Mouse (Mus musculus): Measurements from ENCODE around the gene Tle4. TPM values are rescaled to one million over a fixed set of nuclear protein-coding genes. Genes with fewer than 3 reads are reported as not detected.

The Tle4 gene
- polyA plus RNA-seq, 1 experiment from 2014 or later = 2.9 TPM

- no peaks in the 10 kb centered on the region for H3K27me3 ChIP-seq
- DNase-seq (ENCODE audit: low read depth, low spot score) (no peak), ATAC-seq (no peak)
- ChIA-PET POLR2A (no interaction called here), CTCF (no interaction called here)
- in situ Hi-C loops (cut with MboI; ENCODE audit: low pct_unique_long_range_greater_than_20kb) = no loop called here
- TF ChIP-seq CTCF (IDR thresholded peaks at IDR 0.05) = no peak
Measured at GRCm38 (mm10) chr19:14466020-14466419, 131.8 kb downstream of the Tle4 start.

- ChIA-PET CTCF (no interaction called here), POLR2A (no interaction called here)
- no peaks in the 10 kb centered on the region for H3K27me3 ChIP-seq
- TF ChIP-seq CTCF (IDR thresholded peaks at IDR 0.05) = no peak
- DNase-seq (ENCODE audit: low read depth, low spot score) (no peak), ATAC-seq (no peak)
- in situ Hi-C loops (cut with MboI; ENCODE audit: low pct_unique_long_range_greater_than_20kb) = no loop called here
Measured at GRCm38 (mm10) chr19:14463281-14464079, 134.4 kb downstream of the Tle4 start.

GRCm38 (mm10) chr19:14453486-14453885 lies 144.4 kb downstream of the Tle4 start:
- DNase-seq (ENCODE audit: low read depth, low spot score) = no peak
- ChIA-PET POLR2A (no interaction called here), CTCF (no interaction called here)
- TF ChIP-seq CTCF (IDR thresholded peaks at IDR 0.05) = no peak
- no peak for ATAC-seq
- in situ Hi-C loops (cut with MboI; ENCODE audit: low pct_unique_long_range_greater_than_20kb) = no loop called here
- H3K27me3 ChIP-seq = no peaks in the 10 kb centered on the region

- POLR2A ChIA-PET = no interaction called here
- no peak for DNase-seq (ENCODE audit: low read depth, low spot score)
- H3K27me3 ChIP-seq = no peaks in the 10 kb centered on the region
- TF ChIP-seq CTCF (IDR thresholded peaks at IDR 0.05) = no peak
- in situ Hi-C loops (cut with MboI; ENCODE audit: low pct_unique_long_range_greater_than_20kb) = no loop called here
- ATAC-seq = no peak
- CTCF ChIA-PET = no interaction called here
Measured at GRCm38 (mm10) chr19:14451329-14451728, 146.5 kb downstream of the Tle4 start.

GRCm38 (mm10) chr19:14449738-14450137 lies 148.1 kb downstream of the Tle4 start:
- no peak for DNase-seq (ENCODE audit: low read depth, low spot score)

GRCm38 (mm10) chr19:14448586-14448985 lies 149.3 kb downstream of the Tle4 start:
- TF ChIP-seq CTCF (IDR thresholded peaks at IDR 0.05) = no peak
- ATAC-seq (no peak), DNase-seq (ENCODE audit: low read depth, low spot score) (no peak)
- ChIA-PET POLR2A (no interaction called here), CTCF (interaction anchor here (1.9 kb wide), 1 partner anchor 8 kb away, joined by 5 read pairs; no protein-coding TSS in a partner anchor)
- in situ Hi-C loops (cut with MboI; ENCODE audit: low pct_unique_long_range_greater_than_20kb) = no loop called here
- H3K27me3 ChIP-seq = no peaks in the 10 kb centered on the region

More at GRCm38 (mm10) chr19:14449738-14450137, 148.1 kb downstream of the Tle4 start:
- ATAC-seq = no peak
- in situ Hi-C loops (cut with MboI; ENCODE audit: low pct_unique_long_range_greater_than_20kb) = no loop called here
- H3K27me3 ChIP-seq = no peaks in the 10 kb centered on the region
- POLR2A ChIA-PET = no interaction called here
- CTCF ChIA-PET = interaction anchor here (1.2 to 1.9 kb wide), 2 partner anchors 9 kb away, joined by 3 to 5 read pairs; no protein-coding TSS in a partner anchor
- TF ChIP-seq CTCF (IDR thresholded peaks at IDR 0.05) = no peak

GRCm38 (mm10) chr19:14447474-14447873 lies 150.4 kb downstream of the Tle4 start:
- ChIA-PET POLR2A (interaction anchor here (0.7 kb wide), 1 partner anchor 89 kb away, joined by 7 read pairs; no protein-coding TSS in a partner anchor), CTCF (interaction anchor here (0.7 kb wide), 1 partner anchor 11 kb away, joined by 4 read pairs; no protein-coding TSS in a partner anchor)
- in situ Hi-C loops (cut with MboI; ENCODE audit: low pct_unique_long_range_greater_than_20kb) = no loop called here
- DNase-seq (ENCODE audit: low read depth, low spot score) (no peak), ATAC-seq (no peak)
- no peaks in the 10 kb centered on the region for H3K27me3 ChIP-seq
- no peak for TF ChIP-seq CTCF (IDR thresholded peaks at IDR 0.05)

- ATAC-seq (no peak), DNase-seq (ENCODE audit: low read depth, low spot score) (no peak)
- H3K27me3 ChIP-seq = peaks cover 11% of the 10 kb centered on the region
- TF ChIP-seq CTCF (IDR thresholded peaks at IDR 0.05) = no peak
- in situ Hi-C loops (cut with MboI; ENCODE audit: low pct_unique_long_range_greater_than_20kb) = no loop called here
- CTCF ChIA-PET = interaction anchor here (1.4 kb wide), 1 partner anchor 26 kb away, joined by 7 read pairs; no protein-coding TSS in a partner anchor
- POLR2A ChIA-PET = no interaction called here
Measured at GRCm38 (mm10) chr19:14441861-14442260, 156.0 kb downstream of the Tle4 start.

GRCm38 (mm10) chr19:14437226-14437625 lies 160.6 kb downstream of the Tle4 start:
- peaks cover 33% of the 10 kb centered on the region for H3K27me3 ChIP-seq
- POLR2A ChIA-PET = interaction anchor here (1.0 kb wide), 1 partner anchor 19 kb away, joined by 5 read pairs; no protein-coding TSS in a partner anchor
- in situ Hi-C loops (cut with MboI; ENCODE audit: low pct_unique_long_range_greater_than_20kb) = no loop called here
- CTCF ChIA-PET = interaction anchor here (1.4 kb wide), 1 partner anchor 10 kb away, joined by 4 read pairs; no protein-coding TSS in a partner anchor
- DNase-seq (ENCODE audit: low read depth, low spot score) = no peak
- TF ChIP-seq CTCF (IDR thresholded peaks at IDR 0.05) = no peak
- ATAC-seq = no peak

- DNase-seq (ENCODE audit: low read depth, low spot score) (no peak), ATAC-seq (no peak)
- in situ Hi-C loops (cut with MboI; ENCODE audit: low pct_unique_long_range_greater_than_20kb) = no loop called here
- ChIA-PET POLR2A (interaction anchor here (1.0 kb wide), 1 partner anchor 18 kb away, joined by 5 read pairs; no protein-coding TSS in a partner anchor), CTCF (interaction anchor here (1.0 to 1.4 kb wide), 2 partner anchors 9 to 11 kb away, joined by 3 to 4 read pairs; no protein-coding TSS in a partner anchor)
- peaks cover 37% of the 10 kb centered on the region for H3K27me3 ChIP-seq
- TF ChIP-seq CTCF (IDR thresholded peaks at IDR 0.05) = no peak
Measured at GRCm38 (mm10) chr19:14436567-14436966, 161.3 kb downstream of the Tle4 start.
